Mouse (Mus musculus) kidney, adult 11 months (tissue): ENCODE results near the gene Cpa1.
A peak's percentile ranks its signal among the peaks of the same experiment; 100 is the strongest.

Experiments
- DNase-seq: peaks from one replicate; pipeline ENCODE4 v3.0.0; 2022

The Cpa1 gene

DNA sequence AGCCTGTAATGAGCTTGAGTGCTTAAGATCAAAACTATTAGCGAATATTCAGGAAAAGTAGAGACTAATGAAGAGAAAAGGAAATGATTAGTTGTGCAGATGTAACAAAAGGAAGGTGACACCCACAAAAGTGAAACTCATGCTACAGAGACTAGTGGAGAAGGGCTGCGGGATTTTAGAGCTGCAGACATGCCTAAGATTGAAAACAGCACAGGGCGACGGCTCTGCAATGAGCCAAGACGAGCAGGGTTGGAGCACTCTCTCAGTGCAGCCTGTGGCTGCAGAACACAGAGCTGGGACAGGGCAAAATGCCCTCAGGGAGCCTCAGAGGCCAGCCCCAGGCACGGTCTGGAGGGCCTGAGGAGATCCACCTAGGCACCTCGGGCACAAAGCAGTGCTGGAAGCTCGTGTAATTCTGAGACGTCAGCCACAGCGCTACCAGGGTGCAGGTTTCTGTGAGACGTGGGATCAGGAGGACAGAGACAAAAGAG is 36.3 kb downstream of the Cpa1 start:
- DNase-seq: no peak

DNA sequence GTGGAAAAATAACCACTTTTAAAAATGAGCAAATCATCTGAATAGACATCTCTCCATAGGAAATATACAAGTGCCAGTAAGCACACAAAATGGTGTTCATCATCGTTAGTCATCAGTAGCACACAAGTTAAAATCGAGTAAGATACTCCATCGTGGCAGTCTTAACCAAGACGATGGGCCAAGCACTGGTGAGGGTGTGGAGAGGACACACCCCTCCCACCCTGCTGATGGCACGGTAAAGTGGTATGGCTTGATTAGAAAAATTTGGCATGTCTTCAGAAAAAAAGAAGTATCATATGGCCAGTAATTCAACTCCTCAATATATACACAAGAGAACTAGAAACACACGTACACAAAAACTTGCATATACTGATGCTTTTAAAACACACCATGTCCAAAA is 37.5 kb downstream of the Cpa1 start:
- DNase-seq: no peak

DNA sequence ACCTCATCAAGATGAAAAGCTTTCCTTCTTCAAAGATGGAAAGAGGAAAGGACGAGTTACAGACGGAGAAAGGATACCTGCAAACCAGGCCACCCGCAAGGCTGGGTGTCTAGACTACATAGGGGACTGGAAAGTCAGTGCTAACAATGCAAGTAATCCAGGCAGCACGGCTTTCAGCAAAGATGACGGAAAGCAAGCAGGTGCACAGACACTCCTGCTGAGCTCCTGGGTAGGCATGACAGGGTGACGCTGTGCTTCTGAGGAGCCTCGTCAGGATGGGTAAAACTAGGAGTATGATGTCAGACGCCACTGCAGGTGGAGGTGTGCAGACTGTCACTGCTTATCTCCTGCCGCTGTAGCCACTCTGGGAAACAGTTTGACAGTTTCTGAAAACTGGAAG is 38.6 kb downstream of the Cpa1 start:
- no peak for DNase-seq

DNA sequence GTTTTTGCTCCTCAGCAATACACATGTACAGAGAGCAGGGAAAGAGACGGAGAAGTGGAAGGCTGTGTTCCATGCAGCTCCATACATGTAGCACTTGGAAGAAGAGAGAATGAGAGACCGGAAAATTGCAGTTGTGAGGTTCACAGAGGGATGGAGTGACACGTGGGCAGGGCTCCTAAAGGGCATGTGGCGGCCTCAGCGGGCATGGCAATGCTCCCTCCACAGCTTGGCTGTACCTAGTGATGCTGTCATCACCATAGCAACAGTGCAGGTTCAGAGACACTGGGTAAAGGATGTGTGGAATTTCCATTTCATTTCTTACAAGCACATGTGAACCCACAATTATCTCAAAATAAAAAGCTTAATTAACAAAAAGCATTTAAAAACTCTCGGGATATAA is 39.5 kb downstream of the Cpa1 start:
- DNase-seq: no peak

DNA sequence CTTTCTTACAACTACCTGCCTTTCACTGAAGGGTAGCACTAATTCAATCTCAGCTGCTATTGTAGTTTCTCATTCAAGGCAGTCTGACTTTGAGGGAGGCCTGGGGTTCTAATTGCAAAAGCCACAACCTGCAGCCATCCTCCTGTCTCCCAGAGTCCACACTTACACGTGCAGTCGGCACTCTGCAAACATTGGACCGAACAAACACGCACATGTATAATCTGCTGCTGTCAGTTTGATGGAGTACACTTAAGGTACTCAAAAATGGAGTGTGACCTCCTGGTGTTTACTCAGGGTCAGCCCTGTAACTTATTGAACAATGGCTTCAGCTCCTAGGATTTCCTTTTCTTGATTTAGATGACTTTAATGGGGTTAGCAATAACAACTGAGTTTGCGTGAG is 40.5 kb downstream of the Cpa1 start:
- DNase-seq: no peak

DNA sequence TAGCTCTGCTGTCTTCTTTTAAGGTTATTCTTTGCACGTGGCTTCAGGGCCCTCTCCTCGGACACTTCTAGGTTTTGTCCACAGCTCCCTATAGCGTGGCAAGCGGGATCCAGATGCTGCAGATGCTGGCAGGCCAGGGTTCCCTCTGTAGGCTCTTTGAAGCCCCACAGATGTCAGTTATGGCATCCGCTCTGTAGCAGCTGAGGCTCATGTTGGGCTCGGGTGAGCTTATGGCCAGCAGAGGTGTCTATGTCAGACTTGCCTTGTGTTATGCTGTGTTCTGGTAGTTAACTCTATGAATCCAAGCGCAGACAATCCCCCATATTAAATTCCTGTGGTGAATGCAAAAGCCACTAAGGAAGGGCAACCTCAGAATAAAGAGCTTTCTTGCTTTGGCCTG is 41.4 kb downstream of the Cpa1 start:
- DNase-seq: no peak

DNA sequence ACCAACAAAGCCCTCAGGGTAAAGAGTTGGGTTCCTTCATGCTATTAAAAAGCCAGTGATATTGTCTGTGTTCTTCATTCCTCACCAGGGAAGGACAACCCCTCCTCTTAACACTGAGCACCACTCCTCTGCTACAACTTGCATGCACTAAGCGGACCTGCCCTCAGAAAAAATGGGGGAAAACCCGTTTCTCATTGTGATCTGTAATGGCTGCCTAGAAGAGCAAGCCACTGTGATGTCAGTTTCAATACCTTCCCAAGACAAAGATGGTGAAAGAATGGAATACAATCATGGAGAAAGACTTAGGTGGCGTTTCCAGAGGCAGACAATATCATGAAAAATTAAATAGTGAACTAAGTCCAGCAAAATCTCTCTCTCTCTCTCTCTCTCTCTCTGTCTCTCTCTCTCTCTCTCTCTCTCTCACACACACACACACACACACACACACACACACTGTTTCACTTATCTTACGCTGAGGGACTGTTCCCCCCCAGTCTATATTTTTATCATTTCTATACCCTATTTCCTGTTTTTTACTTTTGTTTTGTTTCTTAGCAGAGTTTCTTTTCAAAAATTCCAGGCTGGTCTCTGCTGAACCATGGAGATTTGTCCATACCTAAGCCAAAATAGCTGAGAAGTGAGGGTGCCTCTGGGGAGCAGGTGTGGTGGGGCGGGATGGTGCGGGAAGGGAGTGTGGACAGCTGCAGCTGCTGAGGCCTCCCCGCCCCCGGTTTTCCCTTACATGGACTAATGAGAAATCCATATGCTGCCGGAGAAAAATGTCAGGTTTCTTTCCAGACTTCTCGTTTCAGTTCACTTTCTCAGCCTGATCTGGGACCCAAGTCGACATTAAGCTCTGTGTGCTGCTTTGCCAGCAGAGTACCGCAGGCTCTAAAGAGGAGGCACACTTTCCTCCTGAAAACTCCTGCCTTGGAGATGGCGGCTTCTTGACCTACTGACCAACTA is 43.2 kb downstream of the Cpa1 start:
- DNase-seq: no peak

DNA sequence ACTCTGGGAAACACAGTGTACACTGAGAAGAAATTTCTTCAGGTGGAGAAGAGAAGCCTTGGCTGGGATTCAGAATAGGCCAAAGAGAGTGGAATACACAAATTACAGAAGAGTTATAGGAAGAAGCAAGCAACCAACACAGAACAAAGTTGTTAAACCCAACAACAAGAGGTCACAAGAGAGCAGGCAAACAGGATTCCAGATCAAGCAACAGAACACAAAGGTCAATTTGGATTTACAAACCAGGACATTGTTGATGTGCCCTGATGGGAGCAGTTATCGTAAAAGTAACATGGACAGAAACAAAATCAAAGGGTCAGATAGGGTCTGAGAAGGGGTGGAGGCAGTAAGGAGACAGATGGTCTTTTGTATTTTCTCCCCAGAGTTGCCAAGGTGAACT is 45.6 kb downstream of the Cpa1 start:
- DNase-seq: no peak

DNA sequence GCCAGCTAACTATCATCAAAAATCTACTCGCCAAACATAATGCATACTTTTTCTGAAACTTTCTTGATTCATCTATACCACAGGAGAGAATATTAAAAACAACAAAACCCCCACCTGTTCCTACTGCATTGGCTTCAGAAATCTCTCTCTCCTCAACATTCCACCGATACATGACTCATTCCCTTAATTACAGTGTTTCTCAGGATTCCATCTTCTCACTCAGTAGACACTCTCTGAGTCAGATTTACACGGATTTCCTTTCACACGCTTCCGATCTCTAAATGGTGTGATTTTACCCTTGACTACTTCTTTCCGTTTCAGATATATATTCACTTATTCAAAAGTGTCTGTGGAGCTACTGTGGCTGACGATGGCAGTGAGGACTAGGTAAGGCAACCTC is 48.2 kb downstream of the Cpa1 start:
- no peak for DNase-seq

DNA sequence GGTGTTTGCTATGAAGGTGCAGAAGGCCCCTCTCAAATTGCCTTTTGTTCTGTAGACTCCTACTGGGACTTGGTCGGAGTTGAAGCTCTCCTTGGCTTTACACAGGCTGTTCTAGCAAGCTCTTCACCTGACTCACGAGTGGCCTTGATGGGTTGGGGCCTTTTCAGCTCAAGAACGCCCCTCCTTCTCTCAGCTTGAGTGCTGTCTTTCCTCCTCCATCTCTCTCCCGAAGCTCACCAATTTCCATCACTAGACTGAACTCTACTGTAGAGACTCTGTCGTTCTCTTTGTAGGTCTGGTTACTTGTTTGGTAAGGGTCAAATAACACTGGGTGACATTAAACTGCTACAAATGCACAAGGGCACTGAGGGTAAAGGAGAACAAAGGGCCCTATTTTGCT is 53.8 kb downstream of the Cpa1 start:
- no peak for DNase-seq

DNA sequence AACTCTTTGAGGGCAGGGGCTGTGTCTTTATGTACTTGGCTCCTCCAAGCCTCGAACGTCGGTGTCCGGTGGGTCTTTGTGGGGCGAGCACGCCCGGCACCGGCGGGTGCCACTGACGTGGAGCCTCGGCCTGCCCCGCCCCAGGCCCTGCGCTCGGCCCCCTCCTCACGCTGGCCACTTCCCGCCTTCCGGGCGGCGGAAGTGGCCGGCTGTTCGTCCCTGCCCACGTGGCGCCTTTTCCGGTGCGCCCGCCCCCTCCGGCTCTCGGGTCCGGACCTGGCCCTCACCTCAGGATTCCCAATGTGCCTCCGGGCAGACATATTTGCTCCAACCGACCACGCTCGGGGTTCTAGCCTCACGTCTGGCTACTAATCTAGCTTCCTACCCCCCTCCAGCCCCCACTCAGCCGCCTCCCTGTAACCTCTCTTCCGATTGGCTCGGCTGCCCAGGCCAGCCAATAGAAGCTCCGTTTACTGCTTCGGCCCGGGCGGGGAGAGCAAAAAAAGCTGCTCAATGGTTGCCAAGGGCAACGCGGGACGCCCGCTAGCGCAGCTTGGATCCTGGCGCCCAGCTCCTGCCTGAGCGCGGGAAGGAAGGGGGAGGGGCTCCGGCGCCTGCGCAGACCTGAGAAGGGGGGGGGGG is 54.5 kb downstream of the Cpa1 start, which contains the start of gene Cep41:
Cep41 (minus strand) TSS at position 400 of the 642 bp plus-strand sequence.
- peak; percentile 94 for DNase-seq

DNA sequence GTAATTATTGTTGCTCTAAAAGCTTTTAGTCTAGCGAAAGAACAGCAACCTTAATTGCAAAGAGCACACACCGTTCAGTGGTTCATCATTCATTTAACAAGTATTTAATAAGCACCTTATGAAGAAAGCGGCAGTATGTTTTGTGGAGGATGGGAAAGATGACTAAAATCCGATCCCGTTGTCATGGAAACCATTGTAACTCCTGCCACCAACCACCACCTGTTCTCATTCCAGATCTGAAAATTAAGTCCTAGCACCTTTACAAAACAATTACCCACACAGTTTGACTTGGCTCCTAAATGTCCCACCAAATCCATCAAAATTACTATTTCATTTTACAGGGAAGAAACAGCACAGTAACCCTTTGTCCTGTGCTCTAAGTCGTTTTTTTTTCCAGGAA is 55.2 kb downstream of the Cpa1 start:
- DNase-seq: no peak
